Mouse (Mus musculus) ES-Bruce4 (cell line): Measurements from ENCODE around the gene Tmem54.

ENCODE experiments used
- CTCF ChIP-seq: IDR thresholded peaks from one replicate; pipeline ENCODE4 v1.8.1; 2011; ENCODE audit warnings: low read depth, low read length
- EP300 ChIP-seq: IDR thresholded peaks from 2 replicates; pipeline ENCODE4 v1.6.1; 2011; ENCODE audit warnings: low read depth, low read length; ENCODE audit not compliant: insufficient read depth

DNA sequence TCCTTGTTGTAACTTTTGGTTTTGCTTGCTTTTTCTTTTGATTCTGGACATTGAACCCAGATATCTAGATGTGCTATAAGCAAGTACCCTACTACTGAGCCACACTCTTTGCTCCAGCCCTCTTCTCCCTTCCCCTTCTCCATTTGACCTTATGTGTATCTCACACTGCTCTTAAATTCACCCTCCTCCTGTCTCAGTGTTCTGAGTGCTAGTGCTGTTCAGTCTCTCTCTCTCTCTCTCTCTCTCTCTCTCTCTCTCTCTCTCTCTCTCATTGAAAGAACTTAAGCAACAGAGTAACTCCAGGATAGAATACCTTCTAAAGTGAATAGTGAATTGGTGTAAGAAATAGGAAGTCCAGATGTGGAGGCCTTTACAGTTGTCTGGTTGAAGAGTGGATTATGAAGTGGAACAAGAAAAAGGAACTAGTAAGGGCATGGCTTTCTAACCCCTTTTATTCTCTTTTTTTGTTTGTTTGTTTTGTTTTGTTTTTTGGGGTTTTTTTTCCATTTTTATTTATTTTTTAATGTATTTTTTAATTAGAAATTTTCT, 39.6 kb upstream of the Tmem54 start:
- TF ChIP-seq CTCF (no peak), EP300 (no peak)
